Mouse (Mus musculus): ENCODE measurements around the gene F8a. TPM values are rescaled to one million over a fixed set of nuclear protein-coding genes. Genes with fewer than 3 reads are reported as not detected.
"Not testable (repeated sequence)": the region's sequence is repeated elsewhere in the genome, so short reads cannot be mapped to it uniquely, and the experiment has no call there.

The F8a gene
- total RNA-seq (2021) = 1 to 10 TPM; 7.3 to 7.8 TPM
- long read RNA-seq, experiment 1, transcript F8a-201 (1 exons, 2,505 nt) = major isoform, 44 of 44 reads
- long read RNA-seq, experiment 1, partial matches to known transcripts = 0 of 44 reads
- long read RNA-seq, experiment 1, other reads (novel, unspliced or antisense) = 0 of 44 reads
- long read RNA-seq, experiment 2, transcript F8a-201 (1 exons, 2,505 nt) = major isoform, 21 of 21 reads
- long read RNA-seq, experiment 2, partial matches to known transcripts = 0 of 21 reads
- long read RNA-seq, experiment 2, other reads (novel, unspliced or antisense) = 0 of 21 reads

- DNase-seq = peak; percentile 84
Observed at GRCm38 (mm10) chrX:73227914-73228605, at the start of gene F8a. Gene F8a (plus strand): TSS chrX:73228291.

- DNase-seq = peak; percentile 23
Observed at GRCm38 (mm10) chrX:73191934-73192333, 36.2 kb upstream of the F8a start, which contains the start of gene Xlr3b. Gene Xlr3b (plus strand): TSS chrX:73192207.

GRCm38 (mm10) chrX:73213819-73214564 lies 14.1 kb upstream of the F8a start, which contains the start of gene Xlr4b:
Gene Xlr4b (plus strand): TSS chrX:73214333.
- not testable (repeated sequence) for DNase-seq

GRCm38 (mm10) chrX:73225365-73225764 lies 2.7 kb upstream of the F8a start:
- DNase-seq = no peak

GRCm38 (mm10) chrX:73228606-73229214 lies 619 bp downstream of the F8a start:
- peak; percentile 64 for DNase-seq

GRCm38 (mm10) chrX:73229288-73229687 lies 1.2 kb downstream of the F8a start:
- DNase-seq = no peak

GRCm38 (mm10) chrX:73242821-73243325 lies 14.8 kb downstream of the F8a start, which contains the start of gene Xlr4c:
Gene Xlr4c (minus strand): TSS chrX:73243130.
- not testable (repeated sequence) for DNase-seq

- DNase-seq = not testable (repeated sequence)
Observed at GRCm38 (mm10) chrX:73262428-73262827, 34.3 kb downstream of the F8a start.

- not testable (repeated sequence) for DNase-seq
Observed at GRCm38 (mm10) chrX:73265270-73265669, 37.2 kb downstream of the F8a start, which contains the start of gene Xlr3c. Gene Xlr3c (minus strand): TSS chrX:73265390.

Other genes with a start within 250 kb of the F8a start
- 1 to 10 TPM; 4.1 to 4.4 TPM for gene Zfp185, start 241.0 kb upstream of the F8a start, total RNA-seq (2021)
- under 1 TPM; 0.12 to 0.18 TPM for gene Pnma5, start 191.2 kb upstream of the F8a start, total RNA-seq (2021)
- under 1 TPM; 0.27 to 0.76 TPM for gene Pnma3, start 163.5 kb upstream of the F8a start, total RNA-seq (2021)
- 1 to 10 TPM in 1 of 2 experiments, under 1 TPM in 1; 0.85 to 1.1 TPM for gene Xlr4a, start 145.8 kb upstream of the F8a start, total RNA-seq (2021)
- gene Xlr3a, start 131.2 kb upstream of the F8a start, total RNA-seq (2021) = 1 to 10 TPM; 1.2 to 2.8 TPM
- gene Gm14685, start 111.2 kb upstream of the F8a start, total RNA-seq (2021) = under 1 TPM; 0.51 to 0.76 TPM
- not detected for gene Xlr5b, start 79.5 kb upstream of the F8a start, total RNA-seq (2021)
- gene DXBay18, start 78.8 kb upstream of the F8a start, total RNA-seq (2021) = not detected
- gene Spin2d, start 51.3 kb upstream of the F8a start, total RNA-seq (2021) = not detected
- gene Xlr3b, start 36.1 kb upstream of the F8a start, total RNA-seq (2021) = 1 to 10 TPM; 4.6 to 7.8 TPM
- gene Xlr4b, start 14.0 kb upstream of the F8a start, total RNA-seq (2021) = under 1 TPM in 1 of 2 experiments, not detected in 1; 0.60 TPM
- gene Xlr4c, start 14.8 kb downstream of the F8a start, total RNA-seq (2021) = under 1 TPM; 0.66 to 0.76 TPM
- gene Xlr3c, start 37.1 kb downstream of the F8a start, total RNA-seq (2021) = not detected
- gene Xlr5a, start 64.7 kb downstream of the F8a start, total RNA-seq (2021) = under 1 TPM; 0.24 to 0.33 TPM
- under 1 TPM; 0.45 to 0.69 TPM for gene Xlr5c, start 64.7 kb downstream of the F8a start, total RNA-seq (2021)
- not detected for gene Gm45015, start 108.5 kb downstream of the F8a start, total RNA-seq (2021)
- gene Zfp275, start 114.3 kb downstream of the F8a start, total RNA-seq (2021) = 10 to 100 TPM; 15.3 to 18.7 TPM
- not detected for gene Gm18336, start 170.4 kb downstream of the F8a start, total RNA-seq (2021)
- gene Zfp92, start 182.8 kb downstream of the F8a start, total RNA-seq (2021) = under 1 TPM; 0.15 TPM
- gene Trex2, start 207.1 kb downstream of the F8a start, total RNA-seq (2021) = not detected
- gene Haus7, start 230.8 kb downstream of the F8a start, total RNA-seq (2021) = 10 to 100 TPM; 24.3 to 34.8 TPM

All from adrenal gland, postnatal 10 days (tissue).